Mouse (Mus musculus) G1E-ER4 (cell line): Measurements from ENCODE around the gene Zcchc14. TPM values are rescaled to one million over a fixed set of nuclear protein-coding genes. Genes with fewer than 3 reads are reported as not detected.

Source experiments
- GATA1 ChIP-seq: IDR thresholded peaks from one replicate; pipeline ENCODE4 v1.8.0; 2012; ENCODE audit warnings: low read length, inconsistent platforms
- polyA plus RNA-seq: library from polyadenylated mRNA; stranded (reverse); fragments of >175 nt; gene quantifications from 2 replicates; pipeline ENCODE4 v1.2.3, GENCODE M21; 2012

Zcchc14 gene
- polyA plus RNA-seq, result not detected in 2 replicates

DNA sequence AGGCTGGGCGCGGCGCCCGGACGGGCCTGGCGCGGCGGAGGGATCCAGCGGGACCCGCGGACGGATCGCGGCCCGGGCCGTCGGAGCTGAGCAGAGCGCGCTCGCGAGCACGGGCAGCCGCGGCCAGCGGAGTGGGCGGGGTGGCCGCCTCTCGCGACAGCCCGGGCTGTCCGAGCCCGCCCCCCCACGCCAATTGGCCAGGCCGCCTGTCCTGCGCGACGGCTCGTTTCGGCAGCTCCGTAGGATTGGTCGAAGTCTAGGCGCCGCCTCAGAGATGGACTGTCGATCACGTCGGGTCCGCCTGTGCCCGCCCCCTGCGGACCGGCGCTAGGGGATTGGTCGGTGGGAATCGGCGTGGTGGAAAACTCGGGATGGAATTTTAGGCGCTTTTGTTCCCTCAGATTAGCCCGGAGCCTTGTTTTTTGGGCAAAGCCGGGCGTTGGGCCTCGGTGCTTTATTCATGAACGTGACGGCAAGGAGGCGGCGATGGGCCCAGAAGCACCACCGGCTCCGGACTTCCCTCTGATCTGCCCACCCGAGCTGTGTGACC, at the start of gene Zcchc14:
TSS of gene Zcchc14 (minus strand) at position 128 of the 550 bp plus-strand sequence.
- no peak for TF ChIP-seq GATA1

DNA sequence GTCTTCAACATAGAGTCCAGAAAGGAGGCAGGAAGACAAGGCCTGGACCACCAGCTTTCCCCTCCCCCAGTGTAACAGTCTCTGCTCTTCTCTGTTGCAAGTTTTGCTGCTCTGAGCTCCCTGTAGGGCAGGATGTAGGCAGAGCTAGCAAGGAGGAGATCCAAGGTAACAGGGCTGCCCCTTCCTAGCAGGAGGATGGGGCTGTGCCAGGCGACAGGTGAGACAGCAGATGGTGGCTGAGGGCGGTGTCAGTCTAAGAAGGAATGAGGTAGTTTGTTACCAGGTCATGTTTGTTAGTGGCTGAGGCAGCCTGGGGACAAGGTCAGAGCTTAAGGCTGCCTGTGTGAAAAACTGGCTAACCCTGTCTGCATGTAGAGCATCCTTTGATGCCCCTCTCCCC, 47.2 kb upstream of the Zcchc14 start:
- TF ChIP-seq GATA1, result no peak

DNA sequence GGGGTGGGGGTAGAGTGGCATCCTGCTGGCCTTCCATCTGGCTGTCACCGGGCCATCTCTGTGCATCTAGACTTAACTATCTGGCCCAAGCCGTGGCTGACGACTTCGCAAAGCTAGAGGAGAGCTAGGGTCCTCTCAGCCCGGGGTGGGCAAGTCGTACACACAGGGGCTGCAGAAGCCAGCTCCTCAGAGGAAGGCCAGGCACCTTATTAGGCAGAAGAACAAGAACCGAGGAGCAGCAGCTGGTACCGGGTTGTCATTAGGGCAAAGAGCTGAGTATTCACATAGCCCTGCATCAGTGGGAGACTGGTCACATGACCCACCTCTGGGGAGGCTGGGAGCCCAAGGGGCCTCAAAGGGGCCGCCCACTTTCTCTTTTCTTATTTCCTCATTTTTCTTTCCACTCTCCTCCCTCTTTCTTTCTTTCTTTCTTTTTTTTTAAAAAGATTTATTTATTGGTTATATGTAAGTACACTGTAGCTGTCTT, 46.0 kb upstream of the Zcchc14 start:
- no peak for TF ChIP-seq GATA1

DNA sequence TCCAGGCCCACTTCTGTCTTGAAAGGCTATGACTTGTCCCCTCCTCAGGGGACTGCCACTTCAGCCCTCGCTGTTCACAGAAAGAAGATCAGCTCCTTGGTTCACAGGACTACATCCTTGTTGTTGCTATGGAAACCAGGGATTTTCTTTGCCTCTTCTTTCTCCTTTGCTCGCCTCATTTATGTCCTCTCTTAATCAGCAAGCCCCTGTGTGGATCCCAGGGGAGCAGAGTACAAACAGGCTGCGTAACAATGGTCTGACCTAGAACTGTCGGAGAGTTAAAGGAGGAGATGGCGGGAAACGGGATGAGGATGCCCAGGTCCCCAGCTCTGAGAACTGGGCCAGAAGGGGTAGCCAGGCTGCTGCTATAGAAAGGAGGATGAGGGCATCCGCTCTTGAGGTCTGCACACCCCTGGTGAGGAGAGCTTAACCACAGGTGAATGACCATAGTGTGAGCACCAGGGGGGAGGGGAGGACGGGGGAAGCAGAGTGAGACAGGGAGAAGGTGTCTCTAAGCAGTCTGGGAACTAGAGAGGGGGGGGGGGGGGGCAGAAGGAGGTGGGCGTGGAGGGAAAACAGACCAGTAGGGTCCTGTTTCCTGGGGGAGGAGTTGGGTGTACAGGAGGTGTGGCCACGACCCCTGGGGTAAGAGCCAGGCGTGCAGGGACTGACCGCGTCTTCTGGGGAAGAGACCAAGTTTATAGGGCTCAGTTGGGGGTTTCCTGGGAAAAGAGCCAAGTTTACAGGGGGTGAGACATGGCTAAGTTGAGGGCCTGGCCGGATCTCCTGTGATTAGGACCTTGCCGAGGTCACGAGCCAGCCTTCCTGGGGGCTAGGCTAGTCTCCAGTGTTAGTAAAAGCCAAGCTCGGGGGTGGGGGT, 45.3 kb upstream of the Zcchc14 start:
- no peak for TF ChIP-seq GATA1

DNA sequence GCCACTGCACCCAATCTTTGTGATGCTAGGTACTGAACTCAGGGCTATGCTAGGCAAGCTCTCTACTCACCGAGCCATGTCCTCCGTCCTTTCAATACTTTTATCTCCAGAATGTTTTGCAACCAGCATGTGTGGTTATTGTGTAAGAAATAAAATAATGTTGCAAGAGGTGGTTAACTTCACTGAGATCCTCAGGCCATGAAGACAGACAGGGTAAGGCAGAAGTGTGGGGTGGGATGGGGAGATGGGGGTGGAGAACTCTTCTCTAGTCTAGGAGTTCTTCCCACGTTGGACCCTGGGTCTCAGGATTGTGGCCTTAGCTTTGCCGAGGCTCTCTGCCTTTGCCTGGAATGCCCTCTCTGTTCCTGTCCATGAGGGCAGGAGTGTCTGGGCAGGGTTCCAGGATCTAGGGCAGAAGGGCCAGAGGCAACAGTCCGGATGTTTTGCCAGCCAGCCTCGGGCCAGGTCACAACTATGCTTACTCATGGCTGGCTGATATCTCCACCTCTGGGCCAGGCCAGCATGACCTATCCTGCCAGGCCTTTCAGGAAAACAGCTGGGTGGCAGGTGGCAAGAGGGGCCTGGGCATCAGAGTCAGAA, 43.0 kb upstream of the Zcchc14 start:
- no peak for TF ChIP-seq GATA1

DNA sequence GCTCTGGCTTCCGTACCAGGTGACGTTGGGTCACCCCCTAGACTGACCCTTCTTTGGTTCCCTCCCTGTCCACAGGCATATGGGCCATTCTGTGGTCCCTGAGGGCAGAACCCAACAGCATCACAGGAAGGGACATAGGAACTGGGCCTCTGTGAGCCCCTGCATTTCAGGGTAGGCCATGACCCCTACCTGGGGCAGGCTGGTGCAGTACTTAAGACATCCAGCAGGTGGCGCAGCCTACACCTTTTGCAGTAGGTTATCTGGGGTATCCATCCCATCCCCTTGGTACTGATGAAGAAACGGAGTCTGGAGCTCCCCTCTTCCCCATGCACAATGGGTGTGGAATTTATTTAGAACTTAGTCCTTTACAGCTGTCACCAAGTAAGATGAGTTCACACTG, 41.8 kb upstream of the Zcchc14 start:
- no peak for TF ChIP-seq GATA1

DNA sequence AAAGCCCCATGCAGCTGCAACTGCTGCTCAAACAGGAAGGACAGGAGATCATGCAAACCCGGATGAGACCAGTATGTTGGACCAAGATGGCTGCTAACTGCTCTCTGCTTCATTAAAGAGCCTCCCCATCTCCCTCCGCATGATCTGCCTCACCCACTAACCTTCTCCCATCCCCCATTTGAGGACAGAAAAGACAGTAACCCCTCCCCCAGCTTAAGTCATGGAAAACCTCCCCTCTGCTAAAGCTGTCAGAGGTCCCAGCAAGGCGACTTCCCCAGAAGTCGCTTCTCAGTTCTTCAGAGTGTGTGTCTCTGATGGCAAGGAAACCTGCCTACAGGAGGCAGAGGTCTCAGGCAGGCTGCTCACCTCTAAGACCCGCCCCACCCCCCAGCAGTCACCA, 35.8 kb upstream of the Zcchc14 start:
- TF ChIP-seq GATA1, result no peak

DNA sequence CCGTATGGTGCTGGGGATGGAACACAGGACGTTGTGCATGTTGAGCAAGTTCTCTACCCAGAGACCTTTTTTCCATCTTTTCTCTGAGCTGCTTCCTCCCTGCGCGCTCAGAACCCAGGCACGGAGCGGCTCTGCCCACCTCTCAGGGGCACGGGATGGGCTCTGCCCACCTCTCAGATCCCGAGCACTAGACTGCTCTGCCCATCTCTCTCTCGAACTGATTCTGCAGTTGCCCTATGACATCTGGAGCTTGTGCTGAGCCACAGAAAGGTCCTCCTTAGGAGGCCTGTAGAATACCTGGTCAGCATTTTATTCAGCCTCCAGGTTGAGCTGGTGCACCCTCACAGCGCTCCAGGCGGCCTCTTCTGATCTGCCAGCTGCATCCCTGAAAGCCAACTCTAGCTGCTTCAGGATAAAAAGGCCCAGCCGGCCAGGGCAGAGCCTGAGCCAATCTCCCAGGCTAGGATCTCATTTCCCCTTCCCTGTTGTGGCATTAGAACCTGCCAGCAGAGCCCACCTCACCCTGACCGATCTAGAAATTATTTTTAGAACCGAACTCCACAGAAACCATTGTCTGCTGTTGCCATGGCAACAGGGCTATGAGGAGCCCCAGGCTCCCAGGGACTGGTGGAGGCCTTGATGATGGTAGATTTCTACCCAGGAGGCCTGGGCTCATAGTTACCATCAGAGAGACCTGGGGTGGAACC, 34.9 kb upstream of the Zcchc14 start:
- no peak for TF ChIP-seq GATA1

DNA sequence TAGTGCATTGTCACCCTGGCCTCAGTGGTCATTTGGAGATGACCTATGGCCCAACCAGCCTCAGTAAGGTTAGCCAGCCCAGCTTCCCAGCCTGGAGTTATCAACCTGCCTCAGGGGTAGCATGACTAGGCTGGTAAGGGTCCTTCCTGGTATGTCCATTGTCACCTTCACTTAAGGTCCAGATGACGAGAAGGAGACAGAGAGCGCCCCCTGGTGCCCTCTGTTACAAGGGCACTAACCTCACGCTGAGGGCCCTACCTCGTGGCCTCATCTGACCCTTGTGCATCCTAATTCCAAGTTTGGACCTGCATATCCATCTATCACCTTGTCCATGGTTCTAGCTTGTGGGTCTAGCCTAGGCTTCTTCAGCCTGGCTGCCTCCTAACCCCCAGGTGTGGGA, 32.7 kb upstream of the Zcchc14 start:
- TF ChIP-seq GATA1, result no peak

DNA sequence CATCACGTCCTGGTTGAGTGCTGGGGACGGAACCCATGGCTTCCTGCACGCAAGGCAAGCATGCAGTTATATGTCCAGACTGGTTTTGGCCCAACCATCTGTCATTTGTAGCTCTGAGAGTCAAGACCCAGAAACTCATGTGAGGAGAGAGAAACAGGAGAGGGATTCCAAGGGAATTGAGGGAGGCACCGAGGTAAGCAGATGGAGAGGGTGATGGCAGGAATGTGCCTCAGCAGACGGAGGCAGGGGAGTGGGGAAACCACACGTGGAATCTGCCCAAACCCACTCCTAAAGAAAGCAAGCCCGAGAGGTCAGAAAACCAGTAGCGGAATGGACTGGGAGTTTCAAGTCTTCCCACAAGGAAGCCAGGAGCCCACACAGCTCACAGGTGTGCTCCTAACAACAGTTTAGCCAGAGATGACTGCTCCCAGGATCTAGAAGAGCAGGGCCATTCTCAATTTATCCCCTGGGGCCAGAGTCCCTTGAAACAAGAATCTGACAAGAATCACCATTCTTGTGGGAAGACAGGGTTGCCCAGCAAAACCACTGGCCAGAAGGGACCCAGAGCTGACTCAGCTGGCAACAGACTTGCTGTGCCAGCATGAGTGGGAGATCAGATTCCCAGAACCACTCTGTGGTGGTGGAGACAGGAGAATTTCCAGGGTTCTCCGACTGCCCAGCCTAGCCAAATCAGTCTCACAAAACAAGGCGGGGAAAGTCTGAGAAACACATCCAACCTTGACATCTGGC, 30.6 kb upstream of the Zcchc14 start:
- no peak for TF ChIP-seq GATA1

DNA sequence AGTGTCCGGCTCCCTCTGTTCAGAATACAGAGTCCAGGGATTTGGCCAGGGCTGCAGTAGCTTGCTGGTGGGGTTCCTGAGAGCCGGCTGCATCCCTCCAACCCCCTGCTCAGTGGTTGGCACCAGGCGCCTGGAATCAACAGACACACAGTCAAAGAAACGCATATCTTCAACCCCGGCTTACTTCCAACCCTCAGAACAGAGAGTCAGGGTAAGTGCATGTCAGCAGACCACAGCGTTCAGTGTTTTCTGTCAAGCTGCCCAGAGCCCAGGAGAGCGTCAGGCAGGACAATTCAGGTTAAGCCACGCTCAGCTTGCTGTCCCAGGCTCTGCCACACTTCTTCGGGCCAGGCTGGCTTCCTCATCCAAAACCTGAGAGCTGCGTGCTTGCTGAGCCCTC, 28.8 kb upstream of the Zcchc14 start:
- TF ChIP-seq GATA1, result no peak

DNA sequence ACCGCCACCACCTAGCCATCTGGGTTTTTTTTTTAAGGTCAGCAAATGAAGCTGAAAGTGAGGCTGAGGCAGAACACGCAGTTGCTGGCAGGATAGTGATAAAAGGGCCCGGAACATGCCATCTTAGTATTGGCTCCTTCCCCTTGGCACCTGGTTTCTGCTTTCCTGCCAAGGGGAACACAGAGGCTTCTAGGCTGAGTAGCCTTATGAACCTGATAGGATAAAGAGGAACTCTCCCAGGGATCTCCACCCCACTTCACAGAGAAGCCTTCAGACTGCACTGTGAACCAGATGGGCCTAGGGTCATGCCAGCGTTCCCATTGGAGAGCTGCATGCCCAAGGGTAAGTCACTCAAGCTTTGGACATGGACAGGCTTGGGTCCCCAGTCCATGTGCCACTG, 28.2 kb upstream of the Zcchc14 start:
- TF ChIP-seq GATA1, result no peak

DNA sequence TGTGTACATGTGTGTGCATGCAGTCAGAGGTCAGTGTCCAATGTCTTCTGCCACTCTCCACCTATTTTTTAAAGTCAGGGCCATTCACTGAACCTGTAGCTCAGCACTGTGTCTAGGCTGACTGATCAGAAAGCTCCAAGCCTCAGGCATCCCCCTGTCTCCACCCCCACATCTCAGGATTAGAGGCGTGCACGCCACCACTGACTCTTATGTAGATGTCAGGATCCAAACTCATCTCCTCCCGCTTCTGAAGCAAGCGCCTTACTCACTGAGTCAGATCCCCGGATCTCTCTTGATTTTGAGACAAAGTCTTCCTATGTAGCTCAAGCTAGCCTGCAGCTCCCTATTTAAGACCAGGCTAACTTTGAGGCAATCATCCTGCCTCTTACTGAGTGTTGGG, 26.0 kb upstream of the Zcchc14 start:
- TF ChIP-seq GATA1, result no peak

DNA sequence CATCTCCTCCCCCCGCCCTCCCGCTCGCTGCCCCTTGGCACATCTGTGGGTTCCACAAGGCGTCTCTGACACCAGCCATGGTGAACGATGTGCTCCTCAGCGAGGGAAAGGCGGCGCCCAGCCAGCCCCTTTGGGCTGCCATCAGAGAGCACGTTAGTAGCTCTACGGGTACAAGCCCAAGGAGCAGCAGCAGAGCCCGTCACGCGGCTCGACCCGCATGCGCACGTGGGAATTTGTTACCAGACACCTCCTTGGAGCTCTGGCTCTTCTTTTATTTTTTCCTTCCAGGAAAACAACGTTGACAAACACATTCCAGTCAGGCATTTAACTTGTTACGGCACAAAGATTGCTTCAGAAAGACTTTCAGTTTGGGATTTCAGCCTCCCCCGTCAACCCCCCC, 23.0 kb upstream of the Zcchc14 start:
- TF ChIP-seq GATA1, result no peak

DNA sequence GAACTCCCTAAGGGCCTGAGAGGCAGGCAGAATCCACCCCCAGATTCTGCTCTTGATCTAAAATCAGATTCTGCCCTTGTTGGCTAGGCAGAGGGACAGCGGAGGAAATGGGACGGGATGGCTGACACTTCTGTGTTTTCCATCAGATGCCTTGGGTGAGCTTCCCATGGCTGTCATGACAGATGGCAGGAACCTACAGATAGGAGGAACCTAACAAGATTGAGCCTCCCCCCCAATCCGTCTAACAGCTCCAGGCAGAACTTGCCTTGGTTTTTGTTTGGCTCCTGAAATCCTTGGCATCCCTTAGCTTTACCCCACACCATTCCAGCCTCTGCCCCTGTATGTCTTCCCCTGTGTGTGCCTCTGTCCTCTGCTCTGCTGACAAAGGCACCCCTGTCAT, 22.5 kb upstream of the Zcchc14 start:
- TF ChIP-seq GATA1, result no peak
